Mouse (Mus musculus) hindbrain, embryonic 16.5 days (tissue): ENCODE results near the gene Llcfc1. TPM values are rescaled to one million over a fixed set of nuclear protein-coding genes. Genes with fewer than 3 reads are reported as not detected.

Experiments used
- ATAC-seq: fragments of 200-750 bp; cut with Nextera tagmentation; 2 replicates; pipeline ENCODE4 v1.8.0; 2017; ENCODE audit warnings: moderate TSS enrichment, moderate library complexity
- H3K27ac ChIP-seq: fragments of 300-500 bp; sonication (generic); 2 replicates; pipeline ENCODE4 v1.5.1; 2014; ENCODE audit warnings: low read depth, mild to moderate bottlenecking, control low read depth, low read length, moderate library complexity
- H3K27me3 ChIP-seq: fragments of 300-500 bp; sonication (generic); replicated peaks from 2 replicates; pipeline ENCODE4 v1.6.1; 2014; ENCODE audit warnings: low read length; ENCODE audit not compliant: control insufficient read depth, insufficient read depth
- H3K36me3 ChIP-seq: fragments of 300-500 bp; sonication (generic); 2 replicates; pipeline ENCODE4 v1.6.1; 2014; ENCODE audit warnings: mild to moderate bottlenecking, low read length, moderate library complexity, mixed read lengths; ENCODE audit not compliant: control insufficient read depth, insufficient read depth
- H3K4me1 ChIP-seq: fragments of 300-500 bp; sonication (generic); 2 replicates; pipeline ENCODE4 v1.6.1; 2014; ENCODE audit warnings: low read depth, low read length; ENCODE audit not compliant: control insufficient read depth, insufficient read depth
- H3K4me2 ChIP-seq: fragments of 300-500 bp; sonication (generic); 2 replicates; pipeline ENCODE4 v1.6.1; 2014; ENCODE audit warnings: mild to moderate bottlenecking, low read length, control low read depth, moderate library complexity
- H3K4me3 ChIP-seq: fragments of 300-500 bp; sonication (generic); 2 replicates; pipeline ENCODE4 v1.5.1; 2014; ENCODE audit warnings: mild to moderate bottlenecking, low read length, control low read depth, moderate library complexity
- H3K9ac ChIP-seq: fragments of 300-500 bp; sonication (generic); 2 replicates; pipeline ENCODE4 v1.6.1; 2014; ENCODE audit warnings: low read depth, mild to moderate bottlenecking, control low read depth, low read length, moderate library complexity
- H3K9me3 ChIP-seq: fragments of 300-500 bp; sonication (generic); 2 replicates; pipeline ENCODE4 v1.6.1; 2014; ENCODE audit warnings: mild to moderate bottlenecking, low read length, moderate library complexity; ENCODE audit not compliant: control insufficient read depth
- WGBS: fragments of 180-500 bp; shearing (Covaris S2); extraction: QIAGEN DNeasy Blood & Tissue Kit; methylation state at CpG from one replicate; pipeline ENCODE4 v1.1.7; 2014; 5-methylcytosine and 5-hydroxymethylcytosine counted together
- polyA plus RNA-seq: library from polyadenylated mRNA; unstranded; fragments of >200 nt; fragmentation: Nextera tagmentation; extraction: Ambion mirVana; gene quantifications from 2 replicates; pipeline ENCODE4 v1.2.1, GENCODE M21; 2015

Gene Llcfc1
- polyA plus RNA-seq, 1 experiment from 2014 or later: not detected

- Histone ChIP-seq H3K9ac (no peak overlapping the region), H3K4me2 (no peak overlapping the region), H3K4me3 (no peak overlapping the region), H3K27me3 (no peaks in the 10 kb centered on the region), H3K9me3 (no peaks in the 10 kb centered on the region), H3K27ac (no peak overlapping the region), H3K4me1 (no peaks in the 10 kb centered on the region), H3K36me3 (no peaks in the 10 kb centered on the region)
- WGBS: 93% methylated on average over 5 of the region's 5 CpGs
- no peak for ATAC-seq
Measured at GRCm38 (mm10) chr6:41734719-41735470, 50.7 kb downstream of the Llcfc1 start.

Other genes starting within 250 kb of the Llcfc1 start
- gene Gm10334, start 238.3 kb upstream of the Llcfc1 start, polyA plus RNA-seq: not detected in 2 replicates
- gene Prss1, start 225.5 kb upstream of the Llcfc1 start, polyA plus RNA-seq: not detected in 2 replicates
- not detected in 2 replicates for gene Prss2, start 162.6 kb upstream of the Llcfc1 start, polyA plus RNA-seq
- gene Ephb6, start 78.9 kb upstream of the Llcfc1 start, polyA plus RNA-seq: 39.4 and 46.6 TPM in 2 replicates
- 0.61 and 1.2 TPM in 2 replicates for gene Trpv6, start 48.0 kb upstream of the Llcfc1 start, polyA plus RNA-seq
- not detected in 2 replicates for gene Trpv5, start 3.7 kb upstream of the Llcfc1 start, polyA plus RNA-seq
- 0.25 and 0.50 TPM in 2 replicates for gene Kel, start 19.9 kb downstream of the Llcfc1 start, polyA plus RNA-seq
- gene Olfr459, start 90.7 kb downstream of the Llcfc1 start, polyA plus RNA-seq: not detected in 2 replicates
- gene Pip, start 163.1 kb downstream of the Llcfc1 start, polyA plus RNA-seq: not detected in 2 replicates
- gene Sval2, start 168.6 kb downstream of the Llcfc1 start, polyA plus RNA-seq: not detected in 2 replicates